17 mouse cellular contexts compared by ENCODE assay signal in genomic region chr1:176980801-176981400, GRCm38 (mm10).
DNase-seq lines count a peak whose midpoint lies in the region; ATAC-seq and TF ChIP-seq lines count a peak whose summit lies in the region.
"Had no signal": no experiment of that assay in that cellular context is flagged by ENCODE, and none has a peak within 500 bp of the region (broad histone marks: within the 10 kb centered on the region; RNA-seq: fewer than 3 reads in every experiment).

No protein-coding gene starts in this region.

- H3K4me2 ChIP-seq in heart, embryonic 12.5 days = no peak overlapping the region
- H3K4me2 ChIP-seq: neural tube, embryonic 13.5 days had no signal

- no peak overlapping the region for H3K4me3 ChIP-seq in layer of hippocampus, adult 2 months
- H3K4me3 ChIP-seq in bone marrow, adult 2 months (replicated peaks; ENCODE audit: control insufficient read depth, low read depth, low read length) = no peak overlapping the region
- H3K4me3 ChIP-seq in heart, embryonic 12.5 days = no peak overlapping the region
- H3K4me3 ChIP-seq: neural tube, embryonic 13.5 days had no signal

- 78% methylated on average over 10 of the region's 10 CpGs for WGBS in bone marrow, adult 2 months
- 85% methylated on average over 10 of the region's 10 CpGs for WGBS in heart, embryonic 12.5 days

- H3K9ac ChIP-seq in heart, embryonic 12.5 days = no peak overlapping the region
- H3K9ac ChIP-seq: liver, postnatal 0 days; neural tube, embryonic 13.5 days had no signal

- TF ChIP-seq POLR2A in bone marrow, adult 2 months (IDR thresholded peaks at IDR 0.05; ENCODE audit: borderline replicate concordance, control insufficient read depth, low read depth, low read length) = no peak

- no peaks in the 10 kb centered on the region for H3K36me3 ChIP-seq in heart, embryonic 12.5 days
- H3K36me3 ChIP-seq: neural tube, embryonic 13.5 days had no signal

- peak overlapping the region; percentile 91 for H3K27ac ChIP-seq in layer of hippocampus, adult 2 months
- H3K27ac ChIP-seq in bone marrow, adult 2 months (ENCODE audit: control insufficient read depth, insufficient read depth, low read depth, low read length, poor library complexity) = 0 out of 2 replicates have a peak overlapping the region, but pooled peaks have one; percentile 23
- no peak overlapping the region for H3K27ac ChIP-seq in heart, embryonic 12.5 days (ENCODE audit: poor library complexity, severe bottlenecking)
- H3K27ac ChIP-seq: neural tube, embryonic 13.5 days had no signal

- ATAC-seq in monocyte, adult 5-6 weeks (replicated peaks; ENCODE audit: insufficient number of reproducible peaks, low FRiP score, low TSS enrichment, poor library complexity, severe bottlenecking) = peak; percentile 63
- ATAC-seq in heart, embryonic 12.5 days (ENCODE audit: insufficient number of reproducible peaks, low FRiP score) = no peak
- ATAC-seq: liver, postnatal 0 days had no signal

- no peak for TF ChIP-seq CTCF in layer of hippocampus, adult 2 months (conservative IDR thresholded peaks at IDR 0.05)
- TF ChIP-seq CTCF in bone marrow, adult 2 months (IDR thresholded peaks at IDR 0.05; ENCODE audit: control insufficient read depth, insufficient read depth, low read length) = no peak

- no peaks in the 10 kb centered on the region for H3K9me3 ChIP-seq in heart, embryonic 12.5 days (replicated peaks)
- H3K9me3 ChIP-seq: neural tube, embryonic 13.5 days had no signal

- DNase-seq in layer of hippocampus, adult 2 months (ENCODE audit: low spot score in 2 of 2) = no peak
- DNase-seq in layer of hippocampus, postnatal 14 days (ENCODE audit: low spot score in 2 of 2) = no peak
- DNase-seq in CD4-positive, CD25-positive, alpha-beta regulatory T cell, adult 2 months (ENCODE audit: low read depth, low spot score) = peak; percentile 43
- no peak for DNase-seq in retina, postnatal 1 day
- DNase-seq: adrenal gland, postnatal 25 days; cerebellum, postnatal 25 days; heart, postnatal 4 days; kidney, adult 2 months; kidney, postnatal 25 days; liver; liver, postnatal 0 days; lung, postnatal 14 days; thymus, postnatal 25 days had no signal

- H3K4me1 ChIP-seq in bone marrow, adult 2 months (ENCODE audit: control insufficient read depth, insufficient read depth, low read length) = no peaks in the 10 kb centered on the region; the same call in 1 of the 2 replicates
- peaks cover 17% of the 10 kb centered on the region for H3K4me1 ChIP-seq in heart, embryonic 12.5 days (replicated peaks)

- H3K27me3 ChIP-seq in heart, embryonic 12.5 days (replicated peaks) = no peaks in the 10 kb centered on the region
- H3K27me3 ChIP-seq: neural tube, embryonic 13.5 days had no signal
